In genomic region chr9:61555173-61555572, GRCm38 (mm10) we compare ENCODE assay signal across 22 mouse cellular contexts.
DNase-seq lines count a peak whose midpoint lies in the region; ATAC-seq lines count a peak whose summit lies in the region.
"Had no signal": no experiment of that assay in that cellular context is flagged by ENCODE, and none has a peak within 500 bp of the region (broad histone marks: within the 10 kb centered on the region; RNA-seq: fewer than 3 reads in every experiment).

No protein-coding gene starts in this region.

- H3K9ac ChIP-seq in forebrain, embryonic 14.5 days (ENCODE audit: low read length), result no peak overlapping the region
- no peak overlapping the region for H3K9ac ChIP-seq in forebrain, embryonic 11.5 days (ENCODE audit: low read length)
- H3K9ac ChIP-seq: forebrain, embryonic 15.5 days; heart, embryonic 13.5 days; hindbrain, embryonic 12.5 days had no signal

- no peaks in the 10 kb centered on the region for H3K27me3 ChIP-seq in forebrain, embryonic 14.5 days (replicated peaks; ENCODE audit: control insufficient read depth, insufficient read depth, low read length)
- 0 out of 2 replicates have a peak, but pooled peaks cover 2% of the 10 kb centered on the region for H3K27me3 ChIP-seq in forebrain, embryonic 11.5 days (ENCODE audit: control insufficient read depth, insufficient read depth, low read length)
- H3K27me3 ChIP-seq: forebrain, embryonic 15.5 days had no signal

- H3K36me3 ChIP-seq in forebrain, embryonic 14.5 days (ENCODE audit: control insufficient read depth, insufficient read depth, low read length), result no peaks in the 10 kb centered on the region
- no peaks in the 10 kb centered on the region for H3K36me3 ChIP-seq in forebrain, embryonic 11.5 days (ENCODE audit: control insufficient read depth, insufficient read depth, low read length)
- H3K36me3 ChIP-seq: forebrain, embryonic 10.5 days; forebrain, embryonic 15.5 days; heart, embryonic 10.5 days; heart, embryonic 13.5 days; hindbrain, embryonic 12.5 days had no signal

- no peak overlapping the region for H3K4me2 ChIP-seq in forebrain, embryonic 14.5 days (ENCODE audit: low read length)
- no peak overlapping the region for H3K4me2 ChIP-seq in forebrain, embryonic 11.5 days (ENCODE audit: low read depth, low read length, severe bottlenecking)
- H3K4me2 ChIP-seq: forebrain, embryonic 15.5 days; heart, embryonic 13.5 days; hindbrain, embryonic 12.5 days had no signal

- peaks cover 21% of the 10 kb centered on the region for H3K4me1 ChIP-seq in forebrain, embryonic 14.5 days (ENCODE audit: control insufficient read depth, insufficient read depth, low read length)
- H3K4me1 ChIP-seq in forebrain, embryonic 11.5 days (replicated peaks; ENCODE audit: control insufficient read depth, insufficient read depth, low read length), result peaks cover 8% of the 10 kb centered on the region; the same call in 1 of the 2 replicates
- H3K4me1 ChIP-seq: heart, embryonic 13.5 days had no signal

- H3K9me3 ChIP-seq in forebrain, embryonic 14.5 days (replicated peaks; ENCODE audit: control insufficient read depth, low read length), result no peaks in the 10 kb centered on the region
- H3K9me3 ChIP-seq in forebrain, embryonic 11.5 days (ENCODE audit: control insufficient read depth, low read length), result no peaks in the 10 kb centered on the region
- H3K9me3 ChIP-seq: forebrain, embryonic 10.5 days; forebrain, embryonic 15.5 days; heart, embryonic 10.5 days; heart, embryonic 13.5 days; hindbrain, embryonic 12.5 days had no signal

- peak; percentile 36 for DNase-seq in forebrain, embryonic 14.5 days (ENCODE audit: low spot score)
- DNase-seq in forebrain, embryonic 11.5 days (ENCODE audit: low spot score), result no peak
- peak; percentile 39 for DNase-seq in left cerebral cortex, postnatal 4 days
- DNase-seq in left cerebral cortex, adult 18-20 months (ENCODE audit: low spot score in 2 of 2), result no peak
- DNase-seq in right cerebral cortex, postnatal 14 days, result peak; percentile 43
- no peak for DNase-seq in right cerebral cortex, postnatal 25 days
- peak; percentile 15 for DNase-seq in NIH3T3 (ENCODE audit: low read depth)
- no peak for DNase-seq in spleen, postnatal 4 days (ENCODE audit: low spot score in 2 of 2)
- DNase-seq: cerebellum, adult 11 months; cerebellum, adult 2 months; cerebellum, adult 9-11 months; cerebellum, postnatal 36 days had no signal

- no peak overlapping the region for H3K27ac ChIP-seq in forebrain, embryonic 14.5 days (ENCODE audit: low read depth, low read length)
- H3K27ac ChIP-seq in forebrain, embryonic 11.5 days (ENCODE audit: low read depth, low read length), result no peak overlapping the region
- H3K27ac ChIP-seq: forebrain, embryonic 15.5 days; heart, embryonic 10.5 days; heart, embryonic 13.5 days; hindbrain, embryonic 12.5 days had no signal

- ATAC-seq in forebrain, embryonic 14.5 days, result no peak
- no peak for ATAC-seq in forebrain, embryonic 11.5 days (replicated peaks; ENCODE audit: low FRiP score)
- ATAC-seq: activated CD4-positive, CD25-positive, alpha-beta regulatory T cell, adult 4 months; CD4-positive, CD25-positive, alpha-beta regulatory T cell, adult 4 months; forebrain, embryonic 15.5 days; hindbrain, embryonic 16.5 days; inflammation-experienced regulatory T-cells, adult 6 months; intestine, embryonic 16.5 days had no signal

- H3K4me3 ChIP-seq in forebrain, embryonic 14.5 days (ENCODE audit: low read depth, low read length), result no peak overlapping the region
- H3K4me3 ChIP-seq in forebrain, embryonic 11.5 days (ENCODE audit: low read depth, low read length), result no peak overlapping the region
- H3K4me3 ChIP-seq: forebrain, embryonic 10.5 days; forebrain, embryonic 15.5 days; heart, embryonic 10.5 days; heart, embryonic 13.5 days; hindbrain, embryonic 12.5 days had no signal

- WGBS in forebrain, embryonic 14.5 days, result 63% methylated on average over 8 of the region's 8 CpGs
- 94% methylated on average over 8 of the region's 8 CpGs for WGBS in forebrain, embryonic 11.5 days

- intact Hi-C loops in left cerebral cortex, postnatal 4 days (cut with DNase I), result no loop called here

Comparison
In these comparisons a context has a peak if more than half of its experiments do, and no peak if none do; other contexts are left out.
1. DNase-seq: peak in forebrain, embryonic 14.5 days (single experiment), left cerebral cortex, postnatal 4 days (single experiment), right cerebral cortex, postnatal 14 days (single experiment) and NIH3T3 (single experiment); none in forebrain, embryonic 11.5 days (single experiment), left cerebral cortex, adult 18-20 months (0 of 2), right cerebral cortex, postnatal 25 days (single experiment) and spleen, postnatal 4 days (0 of 2).